Mouse (Mus musculus): Measurements from ENCODE around the gene Dennd6b.
A peak's percentile ranks its signal among the peaks of the same experiment; 100 is the strongest.

Dennd6b gene

GRCm38 (mm10) chr15:89157954-89158353 is 38.3 kb downstream of the Dennd6b start:
- peak; percentile 72 to 78 for DNase-seq

- DNase-seq: no peak
Observed at GRCm38 (mm10) chr15:89152312-89152711, 44.0 kb downstream of the Dennd6b start.

GRCm38 (mm10) chr15:89150041-89150390 is 46.3 kb downstream of the Dennd6b start:
- DNase-seq: peak in 1 of 2 experiments; percentile 31

GRCm38 (mm10) chr15:89149271-89150040 is 46.8 kb downstream of the Dennd6b start, which contains the start of gene Mapk11:
Mapk11 (minus strand) TSS chr15:89149628.
- DNase-seq: peak; percentile 59 to 61

- DNase-seq: no peak
Observed at GRCm38 (mm10) chr15:89148496-89149270, 47.6 kb downstream of the Dennd6b start.

GRCm38 (mm10) chr15:89147895-89148294 is 48.4 kb downstream of the Dennd6b start:
- no peak for DNase-seq

GRCm38 (mm10) chr15:89147456-89147855 is 48.8 kb downstream of the Dennd6b start:
- no peak for DNase-seq

- DNase-seq: peak; percentile 60 to 64
Observed at GRCm38 (mm10) chr15:89147024-89147423, 49.3 kb downstream of the Dennd6b start.

- DNase-seq: peak; percentile 73 to 77
Observed at GRCm38 (mm10) chr15:89146537-89146936, 49.8 kb downstream of the Dennd6b start.

- DNase-seq: no peak
Observed at GRCm38 (mm10) chr15:89145813-89146350, 50.4 kb downstream of the Dennd6b start.

- DNase-seq: no peak
Observed at GRCm38 (mm10) chr15:89144965-89145364, 51.3 kb downstream of the Dennd6b start.

- no peak for DNase-seq
Observed at GRCm38 (mm10) chr15:89143134-89143533, 53.2 kb downstream of the Dennd6b start.

GRCm38 (mm10) chr15:89141905-89142304 is 54.4 kb downstream of the Dennd6b start:
- no peak for DNase-seq

- no peak for DNase-seq
Observed at GRCm38 (mm10) chr15:89141443-89141842, 54.9 kb downstream of the Dennd6b start.

- peak; percentile 80 to 86 for DNase-seq
Observed at GRCm38 (mm10) chr15:89140659-89141252, 55.5 kb downstream of the Dennd6b start, which contains the start of gene Mapk12. Mapk12 (minus strand) TSS chr15:89140703.

GRCm38 (mm10) chr15:89140048-89140658 is 56.1 kb downstream of the Dennd6b start:
- peak; percentile 83 to 85 for DNase-seq

GRCm38 (mm10) chr15:89138531-89138930 is 57.8 kb downstream of the Dennd6b start:
- DNase-seq: no peak

GRCm38 (mm10) chr15:89138046-89138405 is 58.3 kb downstream of the Dennd6b start:
- no peak for DNase-seq

GRCm38 (mm10) chr15:89137378-89138045 is 58.8 kb downstream of the Dennd6b start:
- DNase-seq: no peak

GRCm38 (mm10) chr15:89136461-89137155 is 59.7 kb downstream of the Dennd6b start:
- DNase-seq: no peak
